Mouse (Mus musculus) C2C12 (cell line): ENCODE data around the gene Capn8. TPM values are rescaled to one million over a fixed set of nuclear protein-coding genes. Genes with fewer than 3 reads are reported as not detected.

ENCODE experiments used
- H3K27me3 ChIP-seq: one replicate; pipeline ENCODE4 v1.6.1; 2011; ENCODE audit not compliant: control insufficient read depth, insufficient read depth, insufficient read length
- H3K36me3 ChIP-seq: one replicate; pipeline ENCODE4 v1.6.1; 2011; ENCODE audit not compliant: control insufficient read depth, insufficient read depth
- H3K4me3 ChIP-seq: one replicate; pipeline ENCODE4 v1.5.1; 2011; ENCODE audit warnings: mild to moderate bottlenecking, control low read depth; ENCODE audit not compliant: poor library complexity, insufficient read depth, severe bottlenecking
- H3K79me2 ChIP-seq: one replicate; pipeline ENCODE4 v1.6.1; 2011; ENCODE audit not compliant: control insufficient read depth, insufficient read depth
- H3K79me3 ChIP-seq: one replicate; pipeline ENCODE4 v1.6.1; 2011; ENCODE audit warnings: low read depth, control low read depth
- H3ac ChIP-seq: one replicate; pipeline ENCODE3; 2011; ENCODE audit warnings: low read depth; ENCODE audit not compliant: control insufficient read depth, insufficient read length
- CEBPB ChIP-seq: IDR thresholded peaks from one replicate; pipeline ENCODE4 v1.6.1; 2011; ENCODE audit warnings: low read depth, mild to moderate bottlenecking, control low read depth, moderate library complexity
- CTCF ChIP-seq: IDR thresholded peaks from one replicate; pipeline ENCODE4 v1.5.1; 2011; ENCODE audit not compliant: control insufficient read depth, insufficient read depth, insufficient read length
- FOSL1 ChIP-seq: IDR thresholded peaks from one replicate; pipeline ENCODE4 v1.8.0; 2011; ENCODE audit warnings: mild to moderate bottlenecking, low read length; ENCODE audit not compliant: poor library complexity, insufficient read depth, severe bottlenecking
- MAX ChIP-seq: IDR thresholded peaks from one replicate; pipeline ENCODE4 v1.6.1; 2011; ENCODE audit warnings: mild to moderate bottlenecking, control low read depth
- MYOD1 ChIP-seq: IDR thresholded peaks from one replicate; pipeline ENCODE4 v1.6.1; 2011; ENCODE audit warnings: low read depth; ENCODE audit not compliant: control insufficient read depth, insufficient read length
- MYOG ChIP-seq: IDR thresholded peaks from one replicate; pipeline ENCODE4 v1.6.1; 2011; ENCODE audit not compliant: control insufficient read depth, insufficient read length; ENCODE audit errors: extremely low read depth
- USF1 ChIP-seq: IDR thresholded peaks from one replicate; pipeline ENCODE4 v1.6.1; 2011; ENCODE audit warnings: low read depth, mild to moderate bottlenecking, control low read depth, moderate library complexity
- polyA plus RNA-seq: library from polyadenylated mRNA; unstranded; fragments of >200 nt; fragmentation: generic; extraction: Trizol; gene quantifications from one replicate; pipeline ENCODE4 v1.2.1, GENCODE M21; 2012; ENCODE audit warnings: missing spikeins

Capn8 gene
- polyA plus RNA-seq, 1 experiment, result not detected

- no peaks in the 10 kb centered on the region for H3K27me3 ChIP-seq
- H3K4me3 ChIP-seq, result peak overlapping the region; percentile 24
- peaks cover 26% of the 10 kb centered on the region for H3K79me3 ChIP-seq
- peaks cover 4% of the 10 kb centered on the region for H3K36me3 ChIP-seq
- peaks cover 42% of the 10 kb centered on the region for H3K79me2 ChIP-seq
- peak overlapping the region; percentile 41 for H3ac ChIP-seq
- TF ChIP-seq CTCF (no peak), USF1 (no peak), CEBPB (no peak), MAX (no peak), MYOG (no peak), FOSL1 (no peak), MYOD1 (no peak)
Measured at GRCm38 (mm10) chr1:182519341-182519740, 45.5 kb upstream of the Capn8 start.

GRCm38 (mm10) chr1:182520091-182520937 is 44.5 kb upstream of the Capn8 start:
- Histone ChIP-seq H3K36me3 (no peaks in the 10 kb centered on the region), H3ac (peak overlapping the region; percentile 21), H3K4me3 (no peak overlapping the region), H3K79me2 (peaks cover 32% of the 10 kb centered on the region), H3K27me3 (no peaks in the 10 kb centered on the region), H3K79me3 (peaks cover 16% of the 10 kb centered on the region)
- TF ChIP-seq MAX (no peak), USF1 (peak; percentile 95), MYOG (no peak), MYOD1 (peak; percentile 63), CEBPB (no peak), CTCF (no peak), FOSL1 (peak; percentile 71)

DNA sequence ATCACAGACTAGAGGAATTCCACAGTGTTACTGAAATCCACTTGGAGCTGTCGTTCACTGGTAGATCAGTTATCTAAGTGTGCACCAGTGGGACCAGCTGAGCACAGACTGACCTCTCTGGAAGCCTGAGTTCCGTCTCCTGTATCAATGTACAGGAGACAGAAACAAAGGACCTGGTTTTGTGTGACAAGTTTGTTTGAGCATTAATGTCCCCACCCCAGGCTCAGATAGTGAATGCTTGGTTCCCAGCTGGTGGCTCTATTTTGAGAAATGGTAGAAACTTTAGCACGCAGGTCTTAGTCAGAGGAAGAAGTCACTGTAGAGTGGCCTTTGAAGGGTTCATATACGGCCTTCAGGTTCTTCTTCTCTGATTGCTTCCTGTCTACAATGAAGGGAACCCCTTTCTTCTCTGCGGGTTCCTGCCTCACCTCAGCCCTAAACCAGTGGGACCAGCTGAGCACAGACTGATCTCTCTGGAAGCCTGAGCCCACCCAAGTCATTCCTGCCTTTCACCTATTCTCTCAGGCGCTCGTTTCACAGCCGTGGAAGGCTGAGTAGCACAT is 43.8 kb upstream of the Capn8 start:
- no peaks in the 10 kb centered on the region for H3K36me3 ChIP-seq
- TF ChIP-seq MYOD1 (no peak), FOSL1 (no peak), CEBPB (no peak), CTCF (no peak), USF1 (no peak), MAX (no peak), MYOG (no peak)
- H3ac ChIP-seq, result peak overlapping the region; percentile 21
- no peak overlapping the region for H3K4me3 ChIP-seq
- H3K79me3 ChIP-seq, result peaks cover 9% of the 10 kb centered on the region
- H3K79me2 ChIP-seq, result peaks cover 25% of the 10 kb centered on the region
- H3K27me3 ChIP-seq, result no peaks in the 10 kb centered on the region

- no peak for TF ChIP-seq MYOD1
- no peak for TF ChIP-seq FOSL1
- TF ChIP-seq CEBPB, result no peak
- TF ChIP-seq CTCF, result no peak
- no peak for TF ChIP-seq MAX
- no peak for TF ChIP-seq MYOG
- TF ChIP-seq USF1, result no peak
- H3K27me3 ChIP-seq, result no peaks in the 10 kb centered on the region
- H3K79me3 ChIP-seq, result no peaks in the 10 kb centered on the region
- no peak overlapping the region for H3ac ChIP-seq
- H3K79me2 ChIP-seq, result peaks cover 12% of the 10 kb centered on the region
- H3K36me3 ChIP-seq, result no peaks in the 10 kb centered on the region
- no peak overlapping the region for H3K4me3 ChIP-seq
Measured at GRCm38 (mm10) chr1:182522961-182523360, 41.8 kb upstream of the Capn8 start.

- peaks cover 6% of the 10 kb centered on the region for H3K79me2 ChIP-seq
- H3K4me3 ChIP-seq, result no peak overlapping the region
Measured at GRCm38 (mm10) chr1:182523692-182524091, 41.1 kb upstream of the Capn8 start.

More at GRCm38 (mm10) chr1:182523692-182524091, 41.1 kb upstream of the Capn8 start:
- no peak overlapping the region for H3ac ChIP-seq
- H3K79me3 ChIP-seq, result no peaks in the 10 kb centered on the region
- TF ChIP-seq MYOD1, result no peak
- no peak for TF ChIP-seq MAX
- no peak for TF ChIP-seq MYOG
- no peak for TF ChIP-seq USF1
- TF ChIP-seq CTCF, result no peak
- no peaks in the 10 kb centered on the region for H3K36me3 ChIP-seq
- no peaks in the 10 kb centered on the region for H3K27me3 ChIP-seq
